Mouse (Mus musculus): Measurements from ENCODE around the gene Gm1043. TPM values are rescaled to one million over a fixed set of nuclear protein-coding genes. Genes with fewer than 3 reads are reported as not detected.
A peak's percentile ranks its signal among the peaks of the same experiment; 100 is the strongest.

Gene Gm1043
- polyA plus RNA-seq, 1 experiment from 2014 or later, result 4.3 TPM

DNA sequence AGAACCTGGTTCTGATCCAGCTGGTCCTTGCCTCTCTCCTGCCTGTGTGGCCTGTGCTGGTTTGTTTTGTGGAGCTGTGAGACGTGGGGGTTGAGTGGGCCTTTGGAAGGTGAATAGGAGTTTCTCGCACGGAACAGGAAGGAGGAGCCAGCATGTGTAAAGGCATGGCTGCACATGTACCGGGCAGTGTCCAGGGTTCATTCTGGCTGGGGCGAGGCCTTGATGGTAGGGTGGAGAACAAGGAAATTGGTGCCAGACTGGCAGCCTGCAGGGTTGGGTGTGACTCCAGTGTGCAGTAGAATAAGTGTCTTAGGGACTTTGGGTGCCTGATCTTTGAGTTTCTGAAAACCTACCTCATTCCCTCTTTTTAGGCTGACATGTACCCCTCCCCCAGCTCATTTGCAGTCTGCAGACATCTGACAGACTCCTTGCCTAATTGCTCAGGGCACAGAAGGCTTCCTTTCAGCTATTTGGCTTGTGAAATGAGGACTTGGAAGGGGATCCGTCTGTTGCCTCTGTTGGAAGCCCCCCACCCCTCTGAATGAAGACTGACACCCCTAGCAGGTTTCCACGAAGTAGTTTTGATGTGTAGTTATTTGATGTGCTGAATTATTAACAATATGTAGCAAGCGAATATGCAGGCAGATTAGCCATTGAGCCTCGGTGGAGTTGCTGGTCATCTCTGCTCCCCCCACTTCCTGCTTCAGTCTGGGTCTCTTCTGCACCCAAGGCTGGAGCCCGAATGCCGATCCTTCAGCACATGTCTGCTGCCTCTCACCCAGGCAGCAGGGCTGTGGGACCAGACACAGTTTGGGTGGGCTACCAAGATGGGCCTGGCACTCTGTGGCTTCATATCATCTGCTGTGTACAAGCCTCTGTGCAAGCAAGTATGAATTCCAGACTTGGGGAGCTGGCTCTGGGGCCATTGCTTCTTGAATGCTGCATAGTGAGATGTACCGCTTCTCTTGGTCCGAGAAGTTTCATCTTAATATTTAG lies 20.4 kb upstream of the Gm1043 start:
- H3K9ac ChIP-seq (replicated peaks; ENCODE audit: low read depth, low read length), result no peak overlapping the region
- peak overlapping the region; percentile 41 for H3K4me2 ChIP-seq (ENCODE audit: low read length)
- H3K4me1 ChIP-seq (replicated peaks; ENCODE audit: control insufficient read depth, insufficient read depth, low read length), result peaks cover 33% of the 10 kb centered on the region
- H3K27me3 ChIP-seq (replicated peaks; ENCODE audit: control insufficient read depth, insufficient read depth, low read length), result no peaks in the 10 kb centered on the region
- 26% methylated on average over 13 of the region's 13 CpGs for WGBS
- H3K36me3 ChIP-seq (ENCODE audit: control insufficient read depth, insufficient read depth), result no peaks in the 10 kb centered on the region
- H3K4me3 ChIP-seq (replicated peaks; ENCODE audit: low read length), result no peak overlapping the region
- H3K9me3 ChIP-seq (ENCODE audit: control insufficient read depth, low read length), result no peaks in the 10 kb centered on the region
- peak overlapping the region; percentile 93 for H3K27ac ChIP-seq (ENCODE audit: low read length)
- ATAC-seq, result peak; percentile 93

DNA sequence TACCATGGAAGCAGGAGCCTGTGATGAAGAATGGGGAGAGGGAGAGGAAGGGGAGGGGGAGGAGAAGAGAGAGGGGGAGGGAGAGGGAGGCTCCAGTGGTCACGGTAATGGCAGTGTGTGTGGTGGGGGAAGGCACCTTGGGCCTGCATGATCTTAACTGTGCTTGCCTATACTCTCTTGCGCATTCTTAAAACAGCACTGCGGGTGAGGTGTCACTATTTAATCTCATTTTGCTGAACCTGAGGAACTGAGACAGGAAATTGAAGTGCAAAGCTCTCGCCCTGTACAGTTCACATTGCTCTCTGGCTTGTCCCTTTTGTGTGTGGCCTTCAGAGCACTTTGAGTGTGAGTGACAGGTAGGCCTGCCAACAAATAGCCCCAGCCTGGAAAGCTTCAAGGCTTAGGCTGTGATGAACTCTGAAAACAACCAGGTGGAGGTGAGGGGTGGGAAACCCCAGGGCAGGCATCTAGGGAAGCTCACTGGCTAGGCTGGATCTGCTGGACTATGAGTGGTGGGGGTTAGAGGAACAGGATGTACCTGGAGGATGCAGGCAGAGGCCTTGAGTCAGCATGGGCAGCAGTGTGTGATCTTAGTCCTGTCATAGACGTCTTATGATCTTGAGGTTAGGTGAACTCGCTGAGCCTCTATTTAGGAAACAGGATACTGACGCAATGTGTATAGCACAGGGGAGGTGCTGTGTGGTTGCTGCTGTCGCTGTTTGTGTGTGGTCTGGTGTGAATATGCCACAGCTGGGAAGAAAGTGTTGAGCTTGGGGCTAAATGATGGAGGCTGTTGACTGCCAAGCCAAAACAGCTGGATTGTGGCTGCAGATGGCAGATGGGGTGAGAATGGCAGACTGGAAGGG lies 18.2 kb upstream of the Gm1043 start:
- Histone ChIP-seq H3K27ac (ENCODE audit: low read length) (no peak overlapping the region; the same call in none of the 2 replicates), H3K9ac (replicated peaks; ENCODE audit: low read depth, low read length) (no peak overlapping the region), H3K4me3 (replicated peaks; ENCODE audit: low read length) (no peak overlapping the region), H3K4me2 (ENCODE audit: low read length) (no peak overlapping the region), H3K9me3 (ENCODE audit: control insufficient read depth, low read length) (no peaks in the 10 kb centered on the region), H3K27me3 (replicated peaks; ENCODE audit: control insufficient read depth, insufficient read depth, low read length) (no peaks in the 10 kb centered on the region), H3K4me1 (replicated peaks; ENCODE audit: control insufficient read depth, insufficient read depth, low read length) (peaks cover 33% of the 10 kb centered on the region), H3K36me3 (ENCODE audit: control insufficient read depth, insufficient read depth) (no peaks in the 10 kb centered on the region)
- ATAC-seq, result no peak
- 74% methylated on average over 8 of the region's 8 CpGs for WGBS

DNA sequence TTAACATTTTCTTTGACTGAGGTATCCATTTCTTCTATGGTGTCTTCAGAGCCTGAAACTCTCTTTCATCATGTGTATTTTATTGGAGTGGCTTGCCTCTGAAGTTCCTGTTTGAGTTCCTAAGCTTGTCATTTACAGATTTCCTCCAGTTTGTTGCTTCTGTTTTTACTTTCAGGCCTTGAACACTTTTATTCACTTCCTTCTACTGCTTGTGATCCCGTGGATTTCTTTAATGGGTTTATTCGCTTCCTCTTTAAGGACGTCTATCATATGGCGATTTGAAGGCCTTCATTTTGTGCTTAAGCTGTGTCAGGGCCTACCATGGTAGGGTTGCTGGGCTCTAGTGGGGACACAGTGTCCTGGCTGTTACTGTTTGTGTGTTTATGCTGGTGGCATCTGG lies 11.5 kb upstream of the Gm1043 start:
- H3K4me3 ChIP-seq (replicated peaks; ENCODE audit: low read length), result no peak overlapping the region
- peaks cover 15% of the 10 kb centered on the region for H3K4me1 ChIP-seq (replicated peaks; ENCODE audit: control insufficient read depth, insufficient read depth, low read length)
- H3K4me2 ChIP-seq (ENCODE audit: low read length), result no peak overlapping the region
- 94% methylated on average over 4 of the region's 4 CpGs for WGBS
- H3K27me3 ChIP-seq (replicated peaks; ENCODE audit: control insufficient read depth, insufficient read depth, low read length), result no peaks in the 10 kb centered on the region
- H3K9me3 ChIP-seq (ENCODE audit: control insufficient read depth, low read length), result no peaks in the 10 kb centered on the region
- no peaks in the 10 kb centered on the region for H3K36me3 ChIP-seq (ENCODE audit: control insufficient read depth, insufficient read depth)
- ATAC-seq, result no peak
- H3K9ac ChIP-seq (replicated peaks; ENCODE audit: low read depth, low read length), result no peak overlapping the region
- H3K27ac ChIP-seq (ENCODE audit: low read length), result no peak overlapping the region

DNA sequence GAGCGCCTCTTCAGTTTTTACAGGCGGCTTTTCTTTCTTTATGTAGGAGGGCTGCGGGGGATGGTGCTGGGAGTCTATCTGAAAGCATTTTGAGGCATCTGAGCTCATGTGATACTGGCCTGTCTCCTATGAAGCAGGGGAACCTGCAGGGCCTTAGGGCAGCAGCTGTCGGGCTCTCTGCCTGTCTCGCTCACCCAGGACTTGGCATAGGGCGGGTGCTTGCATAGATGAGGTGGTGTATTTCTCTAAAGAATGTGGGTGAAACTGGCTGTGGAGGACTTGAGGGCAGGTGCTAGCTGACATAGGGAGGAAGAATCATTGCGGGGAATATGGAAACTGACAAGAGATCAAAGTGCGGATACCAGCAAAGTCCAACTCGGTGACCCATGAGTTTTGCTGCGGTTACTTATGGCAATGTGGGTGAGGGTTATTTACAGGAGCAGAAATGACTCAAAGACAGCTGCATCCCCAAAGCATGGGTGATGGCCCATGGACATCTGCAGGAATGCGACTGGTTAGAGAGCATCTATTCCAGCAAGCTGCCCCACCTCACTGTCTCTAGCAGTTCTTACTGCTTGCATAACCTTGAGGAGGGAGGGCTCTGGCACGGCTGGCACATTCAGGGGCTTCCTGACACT lies 8.4 kb upstream of the Gm1043 start:
- H3K4me1 ChIP-seq (replicated peaks; ENCODE audit: control insufficient read depth, insufficient read depth, low read length), result peaks cover 19% of the 10 kb centered on the region
- ATAC-seq, result 0 out of 2 replicates have a peak, but pooled peaks have one; percentile 22
- no peaks in the 10 kb centered on the region for H3K27me3 ChIP-seq (replicated peaks; ENCODE audit: control insufficient read depth, insufficient read depth, low read length)
- no peak overlapping the region for H3K4me3 ChIP-seq (replicated peaks; ENCODE audit: low read length)
- H3K36me3 ChIP-seq (ENCODE audit: control insufficient read depth, insufficient read depth), result no peaks in the 10 kb centered on the region
- 58% methylated on average over 12 of the region's 12 CpGs for WGBS
- no peaks in the 10 kb centered on the region for H3K9me3 ChIP-seq (ENCODE audit: control insufficient read depth, low read length)
- peak overlapping the region; percentile 32 for H3K9ac ChIP-seq (replicated peaks; ENCODE audit: low read depth, low read length)
- peak overlapping the region; percentile 44 for H3K27ac ChIP-seq (ENCODE audit: low read length)
- no peak overlapping the region for H3K4me2 ChIP-seq (ENCODE audit: low read length)

DNA sequence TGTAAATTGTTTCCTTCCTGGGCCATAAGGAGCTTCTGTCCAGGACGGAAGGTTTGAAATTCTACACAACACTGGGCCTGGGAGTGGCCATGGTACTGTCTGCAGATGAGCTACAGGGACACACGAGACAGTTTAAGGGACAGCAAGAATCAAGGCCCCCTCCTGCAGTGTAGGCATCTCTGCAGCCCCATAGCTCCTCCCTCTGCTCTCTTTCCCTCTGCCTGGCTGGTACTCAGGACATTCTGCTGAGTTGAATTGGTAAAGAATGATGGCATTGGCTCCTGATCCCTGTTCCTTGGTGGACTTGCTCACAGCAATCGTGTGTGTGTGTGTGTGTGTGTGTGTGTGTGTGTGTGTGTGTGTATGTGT lies 7.9 kb upstream of the Gm1043 start:
- Histone ChIP-seq H3K9me3 (ENCODE audit: control insufficient read depth, low read length) (no peaks in the 10 kb centered on the region), H3K4me2 (ENCODE audit: low read length) (no peak overlapping the region), H3K36me3 (ENCODE audit: control insufficient read depth, insufficient read depth) (no peaks in the 10 kb centered on the region), H3K27me3 (replicated peaks; ENCODE audit: control insufficient read depth, insufficient read depth, low read length) (no peaks in the 10 kb centered on the region), H3K4me3 (replicated peaks; ENCODE audit: low read length) (no peak overlapping the region), H3K27ac (ENCODE audit: low read length) (no peak overlapping the region), H3K9ac (replicated peaks; ENCODE audit: low read depth, low read length) (no peak overlapping the region), H3K4me1 (replicated peaks; ENCODE audit: control insufficient read depth, insufficient read depth, low read length) (peaks cover 24% of the 10 kb centered on the region)
- ATAC-seq, result no peak
- 34% methylated on average over 3 of the region's 3 CpGs for whole genome bisulfite sequencing

DNA sequence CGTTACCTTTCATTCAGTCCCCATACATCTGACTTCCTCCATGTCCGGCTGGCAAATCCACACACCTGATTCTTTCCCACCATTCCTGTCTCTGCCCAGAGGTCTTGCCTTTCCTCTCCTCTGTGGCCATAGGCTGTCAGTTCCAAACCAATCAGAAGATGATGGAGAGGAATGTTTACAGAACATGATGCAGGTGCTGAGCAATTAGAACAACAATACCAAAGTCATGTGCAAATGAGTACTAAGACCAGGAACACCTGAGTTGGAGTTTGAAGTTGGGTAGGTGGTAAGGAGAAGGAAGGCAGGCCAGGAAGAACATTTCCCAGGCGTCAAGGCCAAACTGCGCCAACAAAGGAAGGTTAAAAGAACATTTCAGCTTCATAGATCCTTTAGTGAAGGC lies 5.7 kb upstream of the Gm1043 start:
- Histone ChIP-seq H3K27me3 (replicated peaks; ENCODE audit: control insufficient read depth, insufficient read depth, low read length) (no peaks in the 10 kb centered on the region), H3K4me3 (replicated peaks; ENCODE audit: low read length) (no peak overlapping the region), H3K36me3 (ENCODE audit: control insufficient read depth, insufficient read depth) (no peaks in the 10 kb centered on the region), H3K4me2 (ENCODE audit: low read length) (no peak overlapping the region), H3K27ac (ENCODE audit: low read length) (no peak overlapping the region), H3K9ac (replicated peaks; ENCODE audit: low read depth, low read length) (no peak overlapping the region), H3K4me1 (replicated peaks; ENCODE audit: control insufficient read depth, insufficient read depth, low read length) (peaks cover 44% of the 10 kb centered on the region), H3K9me3 (ENCODE audit: control insufficient read depth, low read length) (no peaks in the 10 kb centered on the region)
- no peak for ATAC-seq
- WGBS, result 92% methylated on average over 4 of the region's 4 CpGs

DNA sequence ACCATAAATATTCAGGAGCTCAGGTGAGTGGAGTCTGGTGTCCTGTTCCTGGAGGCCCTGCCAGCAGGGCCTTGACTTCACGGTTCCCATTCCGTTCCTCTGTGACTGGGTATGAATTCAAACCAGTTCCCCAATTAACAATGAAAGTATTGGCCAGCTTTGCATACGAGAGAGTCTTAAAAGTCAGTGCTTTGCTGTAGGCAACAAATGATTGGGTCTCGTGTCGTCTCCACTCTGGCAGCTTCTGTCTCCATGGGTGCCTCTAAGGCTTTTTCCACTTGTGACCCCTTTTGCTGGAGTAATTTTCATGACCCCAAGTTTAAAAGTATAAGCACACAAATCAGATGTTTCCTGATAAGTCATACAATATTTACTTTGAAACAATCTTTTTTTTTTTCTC lies 4.6 kb upstream of the Gm1043 start:
- ATAC-seq, result no peak
- 80% methylated on average over 5 of the region's 5 CpGs for WGBS
- Histone ChIP-seq H3K27me3 (replicated peaks; ENCODE audit: control insufficient read depth, insufficient read depth, low read length) (no peaks in the 10 kb centered on the region), H3K9me3 (ENCODE audit: control insufficient read depth, low read length) (no peaks in the 10 kb centered on the region), H3K4me1 (replicated peaks; ENCODE audit: control insufficient read depth, insufficient read depth, low read length) (peaks cover 50% of the 10 kb centered on the region), H3K9ac (replicated peaks; ENCODE audit: low read depth, low read length) (no peak overlapping the region), H3K4me2 (ENCODE audit: low read length) (no peak overlapping the region), H3K4me3 (replicated peaks; ENCODE audit: low read length) (no peak overlapping the region), H3K27ac (ENCODE audit: low read length) (no peak overlapping the region), H3K36me3 (ENCODE audit: control insufficient read depth, insufficient read depth) (no peaks in the 10 kb centered on the region)

DNA sequence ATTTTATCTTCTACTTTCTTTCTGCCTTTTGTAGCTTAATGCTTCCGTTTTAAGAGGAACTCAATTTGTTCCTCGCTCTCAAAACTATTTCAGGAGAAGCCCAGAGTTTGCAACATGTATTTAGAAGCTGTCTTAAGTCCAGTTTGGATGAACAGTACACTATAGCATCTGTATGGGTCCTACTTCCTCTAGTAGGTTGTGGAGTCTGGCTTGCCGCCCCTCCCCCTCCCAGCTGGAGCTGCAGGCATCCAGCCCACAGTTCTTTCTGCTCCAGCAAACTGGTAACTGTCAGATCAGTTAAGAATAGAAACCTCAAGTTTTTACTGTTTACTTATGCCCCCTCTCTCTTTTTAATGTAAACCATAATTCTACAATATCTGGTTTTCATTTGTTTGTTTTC lies 2.8 kb upstream of the Gm1043 start:
- no peaks in the 10 kb centered on the region for H3K27me3 ChIP-seq (replicated peaks; ENCODE audit: control insufficient read depth, insufficient read depth, low read length)
- H3K4me2 ChIP-seq (ENCODE audit: low read length), result no peak overlapping the region
- no peak overlapping the region for H3K4me3 ChIP-seq (replicated peaks; ENCODE audit: low read length)
- no peaks in the 10 kb centered on the region for H3K9me3 ChIP-seq (ENCODE audit: control insufficient read depth, low read length)
- 0 out of 2 replicates have a peak, but pooled peaks cover 3% of the 10 kb centered on the region for H3K36me3 ChIP-seq (ENCODE audit: control insufficient read depth, insufficient read depth)
- H3K27ac ChIP-seq (ENCODE audit: low read length), result peak overlapping the region; percentile 60; the same call in 1 of the 2 replicates
- WGBS, result 22% methylated on average over 3 of the region's 3 CpGs
- ATAC-seq, result peak; percentile 47; the same call in 1 of the 2 replicates
- H3K4me1 ChIP-seq (replicated peaks; ENCODE audit: control insufficient read depth, insufficient read depth, low read length), result peaks cover 35% of the 10 kb centered on the region
- no peak overlapping the region for H3K9ac ChIP-seq (replicated peaks; ENCODE audit: low read depth, low read length)

Measured in forebrain, embryonic 16.5 days (tissue).